Mouse (Mus musculus): ENCODE measurements around the gene Gm3685.
A peak's percentile ranks its signal among the peaks of the same experiment; 100 is the strongest.
"Not testable (repeated sequence)": the region's sequence is repeated elsewhere in the genome, so short reads cannot be mapped to it uniquely, and the experiment has no call there.

The Gm3685 gene

DNA sequence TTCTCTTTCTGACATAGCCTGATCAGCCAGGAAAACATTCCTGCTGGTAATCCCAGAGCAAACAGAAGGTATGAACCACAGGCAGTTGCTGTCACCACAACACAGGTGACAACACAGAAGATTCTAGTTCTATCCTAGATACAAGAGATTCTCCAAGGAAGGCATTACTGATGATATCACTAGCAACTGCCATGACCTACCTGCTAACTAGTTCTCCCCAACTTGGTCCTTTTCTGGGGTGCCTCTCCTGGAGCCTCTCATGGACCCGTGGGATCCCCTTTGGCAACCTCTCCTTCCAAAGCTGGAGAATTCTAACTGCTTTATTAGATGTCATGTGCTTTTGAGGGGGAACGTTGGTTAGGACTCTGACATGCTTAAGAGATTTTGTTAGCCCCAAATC, at the start of gene Gm3685:
Gene Gm3685 (minus strand): TSS at position 101 of the 400 bp plus-strand sequence.
- DNase-seq, result not testable (repeated sequence)

DNA sequence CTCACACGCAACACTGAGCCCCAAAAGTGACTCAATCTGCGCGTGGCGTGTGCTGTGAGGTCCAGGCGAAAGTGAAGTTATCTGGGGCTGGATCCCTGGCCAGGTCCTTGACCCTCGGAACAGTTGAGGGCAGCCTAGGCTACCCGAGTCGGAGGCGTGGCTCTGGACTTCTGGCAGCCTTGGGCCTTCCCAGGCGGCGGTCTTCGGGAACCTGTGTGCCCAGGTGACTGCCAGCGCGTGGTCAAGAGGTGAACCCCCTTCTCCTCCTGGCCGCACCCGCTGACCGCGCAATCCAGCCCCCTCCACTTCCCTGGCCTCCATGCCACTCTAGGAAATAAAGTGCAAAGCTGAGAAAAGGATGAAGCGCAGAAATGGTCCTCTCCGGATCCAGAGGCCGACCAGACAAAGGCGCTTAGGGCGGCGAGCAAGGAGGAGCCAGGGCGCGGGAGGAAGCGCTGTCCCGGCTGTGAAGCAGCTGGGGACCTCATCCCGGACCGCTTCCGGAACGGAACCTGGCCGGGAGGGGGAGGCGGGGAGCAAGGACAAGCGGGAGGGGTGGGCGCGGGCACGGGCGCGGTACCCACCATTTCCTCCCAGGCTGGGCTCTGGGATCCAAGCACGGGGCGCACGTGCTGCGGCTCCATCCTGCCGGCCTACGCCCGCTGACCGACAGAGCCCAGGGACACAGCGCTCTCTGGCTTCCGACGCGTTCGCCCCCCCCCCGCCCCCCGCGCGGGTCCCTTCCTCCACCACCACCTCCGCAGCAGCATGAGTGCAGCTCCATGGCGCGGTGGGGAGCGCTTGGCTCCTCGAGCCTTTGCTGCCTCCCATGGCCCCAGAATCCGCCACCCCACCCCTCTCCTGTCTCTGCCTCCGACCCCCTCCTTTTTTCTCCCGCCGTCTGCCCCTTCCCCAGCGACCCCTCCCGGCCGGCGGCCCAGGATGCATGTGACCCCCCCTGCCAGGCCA, 17.7 kb downstream of the Gm3685 start, which contains the start of gene Gm10406:
Gene Gm10406 (minus strand): TSS at position 669 of the 969 bp plus-strand sequence.
- DNase-seq, result peak; percentile 63 to 72

DNA sequence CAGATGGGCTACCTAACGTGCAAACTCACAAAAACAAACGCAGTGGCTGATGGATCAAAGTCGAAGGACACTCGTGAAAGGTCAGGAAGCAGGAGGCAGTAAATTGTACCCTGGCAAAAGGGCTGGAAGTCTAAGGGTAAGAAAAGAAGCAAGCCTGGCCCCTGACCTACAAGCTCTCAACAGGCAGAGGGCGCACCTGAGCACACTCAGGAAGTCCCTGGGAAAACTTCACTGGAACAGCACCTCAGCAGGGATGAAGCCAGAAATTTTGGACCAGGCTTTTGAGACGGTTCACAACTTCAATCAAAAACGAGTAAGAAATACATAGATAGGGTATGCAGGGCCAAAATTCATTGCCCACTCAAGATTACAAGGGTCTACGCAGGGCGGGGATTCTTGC, 18.5 kb downstream of the Gm3685 start:
- peak; percentile 13 to 21 for DNase-seq
